ENCODE assay signal across 16 mouse cellular contexts in genomic region chr2:110269281-110269680, GRCm38 (mm10). TPM values are rescaled to one million over a fixed set of nuclear protein-coding genes. Genes with fewer than 3 reads are reported as not detected.
A peak's percentile ranks its signal among the peaks of the same experiment; 100 is the strongest.
DNase-seq lines count a peak whose midpoint lies in the region; ATAC-seq lines count a peak whose summit lies in the region.
"Had no signal": no experiment of that assay in that cellular context is flagged by ENCODE, and none has a peak within 500 bp of the region (broad histone marks: within the 10 kb centered on the region; RNA-seq: fewer than 3 reads in every experiment).

No protein-coding gene starts in this region.

- no peak overlapping the region for H3K27ac ChIP-seq in kidney, embryonic 15.5 days
- no peak overlapping the region for H3K27ac ChIP-seq in kidney, embryonic 14.5 days (ENCODE audit: low read depth, low read length)
- no peak overlapping the region for H3K27ac ChIP-seq in lung, embryonic 16.5 days (ENCODE audit: low read length)
- H3K27ac ChIP-seq: limb, embryonic 15.5 days; stomach, embryonic 15.5 days had no signal

- DNase-seq in brain, adult 2 months (ENCODE audit: low read depth, low spot score) = peak; percentile 4
- peak; percentile 64 for DNase-seq in gastrocnemius, postnatal 25 days
- no peak for DNase-seq in layer of hippocampus, adult 11-12 months (ENCODE audit: low spot score)
- no peak for DNase-seq in yolk sac, embryonic 10.5 days (ENCODE audit: low spot score)
- DNase-seq: adrenal gland, adult 8-10 months; cerebellum, adult 18-20 months; right cerebral cortex, adult 18-20 months had no signal

- ATAC-seq in kidney, embryonic 15.5 days (replicated peaks; ENCODE audit: low FRiP score) = 0 out of 2 replicates have a peak, but pooled peaks have one; percentile 36
- no peak for ATAC-seq in kidney, embryonic 14.5 days (ENCODE audit: low FRiP score, low TSS enrichment)
- ATAC-seq in lung, embryonic 16.5 days (ENCODE audit: low read depth) = peak; percentile 87
- ATAC-seq in CD4-positive, CD25-positive, alpha-beta regulatory T cell, adult 4 months = no peak

- no peaks in the 10 kb centered on the region for H3K27me3 ChIP-seq in kidney, embryonic 15.5 days
- no peaks in the 10 kb centered on the region for H3K27me3 ChIP-seq in kidney, embryonic 14.5 days (ENCODE audit: control insufficient read depth, insufficient read depth, low read length)
- no peaks in the 10 kb centered on the region for H3K27me3 ChIP-seq in lung, embryonic 16.5 days (ENCODE audit: control insufficient read depth, insufficient read depth, low read depth, low read length)
- H3K27me3 ChIP-seq: limb, embryonic 15.5 days; megakaryocyte, embryonic 14.5 days; stomach, embryonic 15.5 days had no signal

- H3K9me3 ChIP-seq in kidney, embryonic 15.5 days (replicated peaks) = no peaks in the 10 kb centered on the region
- no peaks in the 10 kb centered on the region for H3K9me3 ChIP-seq in kidney, embryonic 14.5 days (ENCODE audit: control insufficient read depth, low read length)
- H3K9me3 ChIP-seq in lung, embryonic 16.5 days (ENCODE audit: control insufficient read depth, low read length) = no peaks in the 10 kb centered on the region
- H3K9me3 ChIP-seq: limb, embryonic 15.5 days; megakaryocyte, embryonic 14.5 days; stomach, embryonic 15.5 days had no signal

- no peak overlapping the region for H3K4me3 ChIP-seq in kidney, embryonic 15.5 days (replicated peaks)
- no peak overlapping the region for H3K4me3 ChIP-seq in kidney, embryonic 14.5 days (ENCODE audit: low read length)
- H3K4me3 ChIP-seq in lung, embryonic 16.5 days (ENCODE audit: low read length) = no peak overlapping the region
- H3K4me3 ChIP-seq: limb, embryonic 15.5 days; megakaryocyte, embryonic 14.5 days; stomach, embryonic 15.5 days had no signal

- H3K4me2 ChIP-seq in kidney, embryonic 15.5 days = no peak overlapping the region
- no peak overlapping the region for H3K4me2 ChIP-seq in kidney, embryonic 14.5 days (replicated peaks; ENCODE audit: low read depth, low read length)
- H3K4me2 ChIP-seq in lung, embryonic 16.5 days (ENCODE audit: low read depth, low read length) = no peak overlapping the region
- H3K4me2 ChIP-seq: limb, embryonic 15.5 days; stomach, embryonic 15.5 days had no signal

- 58% methylated on average over 3 of the region's 3 CpGs for WGBS in kidney, embryonic 15.5 days
- WGBS in kidney, embryonic 14.5 days = 53% methylated on average over 3 of the region's 3 CpGs
- 42% methylated on average over 3 of the region's 3 CpGs for WGBS in lung, embryonic 16.5 days

- no peaks in the 10 kb centered on the region for H3K36me3 ChIP-seq in kidney, embryonic 15.5 days
- no peaks in the 10 kb centered on the region for H3K36me3 ChIP-seq in kidney, embryonic 14.5 days (ENCODE audit: control insufficient read depth, insufficient read depth, low read length)
- no peaks in the 10 kb centered on the region for H3K36me3 ChIP-seq in lung, embryonic 16.5 days (ENCODE audit: control insufficient read depth, insufficient read depth, low read length)
- H3K36me3 ChIP-seq: limb, embryonic 15.5 days; stomach, embryonic 15.5 days had no signal

- H3K4me1 ChIP-seq in kidney, embryonic 15.5 days = no peaks in the 10 kb centered on the region
- no peaks in the 10 kb centered on the region for H3K4me1 ChIP-seq in kidney, embryonic 14.5 days (ENCODE audit: control insufficient read depth, insufficient read depth, low read length)
- 0 out of 2 replicates have a peak, but pooled peaks cover 3% of the 10 kb centered on the region for H3K4me1 ChIP-seq in lung, embryonic 16.5 days (replicated peaks; ENCODE audit: control insufficient read depth, insufficient read depth, low read length)
- H3K4me1 ChIP-seq: megakaryocyte, embryonic 14.5 days; stomach, embryonic 15.5 days had no signal

- H3K9ac ChIP-seq in kidney, embryonic 15.5 days = no peak overlapping the region
- no peak overlapping the region for H3K9ac ChIP-seq in kidney, embryonic 14.5 days (ENCODE audit: low read depth, low read length)
- no peak overlapping the region for H3K9ac ChIP-seq in lung, embryonic 16.5 days (ENCODE audit: low read length)
- H3K9ac ChIP-seq: limb, embryonic 15.5 days; stomach, embryonic 15.5 days had no signal

RNA-seq across cellular contexts. Expression of gene Bbox1, which starts 45.1 kb away (rescaled TPM):
- 0.10 and 0.14 TPM in 2 replicates for polyA plus RNA-seq in kidney, embryonic 15.5 days (2015; fragmentation: Nextera tagmentation; extraction: Ambion mirVana)
- 0.04 and 0.12 TPM in 2 replicates for polyA plus RNA-seq in kidney, embryonic 14.5 days (2014; fragmentation: Nextera tagmentation; extraction: Ambion mirVana)
- under 1 TPM in 1 of 2 experiments, not detected in 1; 0.16 TPM for total RNA-seq in gastrocnemius, postnatal 25 days (2021)
- polyA plus RNA-seq in lung, embryonic 16.5 days (2015; fragmentation: Nextera tagmentation; extraction: Ambion mirVana) = 0.28 and 0.96 TPM in 2 replicates
- not detected for polyA plus RNA-seq in CD4-positive, CD25-positive, alpha-beta regulatory T cell, adult 4 months (2017; shearing (Covaris generic))
- total RNA-seq: adrenal gland, adult 8-10 months; granulocyte monocyte progenitor cell, adult 5-6 weeks had no signal
- polyA plus RNA-seq: forebrain, embryonic 11.5 days had no signal

Comparison
In these comparisons a context has a peak if more than half of its experiments do, and no peak if none do; other contexts are left out.
1. ATAC-seq: peak in kidney, embryonic 15.5 days (single experiment) and lung, embryonic 16.5 days (single experiment); none in kidney, embryonic 14.5 days (single experiment) and CD4-positive, CD25-positive, alpha-beta regulatory T cell, adult 4 months (single experiment).
2. DNase-seq: peak in brain, adult 2 months (single experiment) and gastrocnemius, postnatal 25 days (single experiment); none in layer of hippocampus, adult 11-12 months (single experiment) and yolk sac, embryonic 10.5 days (single experiment).